Mouse (Mus musculus): ENCODE results near the gene Hint2. TPM values are rescaled to one million over a fixed set of nuclear protein-coding genes. Genes with fewer than 3 reads are reported as not detected.

Gene Hint2
- polyA plus RNA-seq, 1 experiment from 2014 or later = 159 TPM

- H3K27ac ChIP-seq (ENCODE audit: low read depth) = peak overlapping the region; percentile 82
- no peaks in the 10 kb centered on the region for H3K27me3 ChIP-seq (ENCODE audit: insufficient read depth, low read length)
- peak; percentile 59 for DNase-seq
- no peak for TF ChIP-seq CTCF (IDR thresholded peaks at IDR 0.05; ENCODE audit: low read depth)
- peak; percentile 95 for TF ChIP-seq EP300 (IDR thresholded peaks at IDR 0.05; ENCODE audit: low read depth)
- no peaks in the 10 kb centered on the region for H3K36me3 ChIP-seq (replicated peaks; ENCODE audit: insufficient read depth, low read length)
- peak; percentile 98 for ATAC-seq
- no peak overlapping the region for H3K4me3 ChIP-seq (ENCODE audit: low read depth, low read length)
- H3K4me1 ChIP-seq (ENCODE audit: insufficient read depth) = peaks cover 18% of the 10 kb centered on the region
- WGBS (ENCODE audit: insufficient replicate concordance) = 47% methylated on average over 9 of the region's 9 CpGs
- no peaks in the 10 kb centered on the region for H3K9me3 ChIP-seq (ENCODE audit: low read length)
- H3K9ac ChIP-seq (replicated peaks) = peak overlapping the region; percentile 38; the same call in 1 of the 2 replicates
- peak overlapping the region; percentile 36 for H3K4me2 ChIP-seq (ENCODE audit: low read depth, low read length)
Observed at GRCm38 (mm10) chr4:43604751-43605685, 51.2 kb downstream of the Hint2 start.

Small RNA genes lying within 50 kb of the gene (microRNA-seq; reads per million reads assigned to microRNA genes)
- not detected for gene Gm25262

Other genes with a start within 250 kb of the Hint2 start
- gene Fam166b, start 227.3 kb downstream of the Hint2 start, polyA plus RNA-seq (2015; fragmentation: Nextera tagmentation; extraction: Ambion mirVana) = 0.14 TPM in 1 of 2 replicates, not detected in the other
- gene Tesk1, start 214.5 kb downstream of the Hint2 start, polyA plus RNA-seq (2015; fragmentation: Nextera tagmentation; extraction: Ambion mirVana) = 1.2 TPM in 2 replicates
- gene Cd72, start 201.8 kb downstream of the Hint2 start, polyA plus RNA-seq (2015; fragmentation: Nextera tagmentation; extraction: Ambion mirVana) = 9.9 and 10.4 TPM in 2 replicates
- gene Sit1, start 172.7 kb downstream of the Hint2 start, polyA plus RNA-seq (2015; fragmentation: Nextera tagmentation; extraction: Ambion mirVana) = 0.53 and 0.94 TPM in 2 replicates
- gene Ccdc107, start 163.6 kb downstream of the Hint2 start, polyA plus RNA-seq (2015; fragmentation: Nextera tagmentation; extraction: Ambion mirVana) = 41.1 and 46.0 TPM in 2 replicates
- 14.2 and 15.2 TPM in 2 replicates for gene Arhgef39, start 156.8 kb downstream of the Hint2 start, polyA plus RNA-seq (2015; fragmentation: Nextera tagmentation; extraction: Ambion mirVana)
- gene Car9, start 149.5 kb downstream of the Hint2 start, polyA plus RNA-seq (2015; fragmentation: Nextera tagmentation; extraction: Ambion mirVana) = 0.95 and 1.1 TPM in 2 replicates
- 17.3 and 58.9 TPM in 2 replicates for gene Tpm2, start 132.7 kb downstream of the Hint2 start, polyA plus RNA-seq (2015; fragmentation: Nextera tagmentation; extraction: Ambion mirVana)
- gene Creb3, start 94.1 kb downstream of the Hint2 start, polyA plus RNA-seq (2015; fragmentation: Nextera tagmentation; extraction: Ambion mirVana) = 36.2 and 41.2 TPM in 2 replicates
- 30.0 and 34.2 TPM in 2 replicates for gene Tln1, start 93.8 kb downstream of the Hint2 start, polyA plus RNA-seq (2015; fragmentation: Nextera tagmentation; extraction: Ambion mirVana)
- gene Rgp1, start 77.8 kb downstream of the Hint2 start, polyA plus RNA-seq (2015; fragmentation: Nextera tagmentation; extraction: Ambion mirVana) = 6.3 and 7.3 TPM in 2 replicates
- gene Gba2, start 77.6 kb downstream of the Hint2 start, polyA plus RNA-seq (2015; fragmentation: Nextera tagmentation; extraction: Ambion mirVana) = 7.3 and 8.4 TPM in 2 replicates
- gene Msmp, start 72.0 kb downstream of the Hint2 start, polyA plus RNA-seq (2015; fragmentation: Nextera tagmentation; extraction: Ambion mirVana) = 0.96 TPM in 1 of 2 replicates, not detected in the other
- gene Npr2, start 24.5 kb downstream of the Hint2 start, polyA plus RNA-seq (2015; fragmentation: Nextera tagmentation; extraction: Ambion mirVana) = 0.54 and 0.82 TPM in 2 replicates
- gene Spag8, start 2.9 kb downstream of the Hint2 start, polyA plus RNA-seq (2015; fragmentation: Nextera tagmentation; extraction: Ambion mirVana) = not detected in 2 replicates
- 0.29 and 0.33 TPM in 2 replicates for gene Tmem8b, start 12.5 kb upstream of the Hint2 start, polyA plus RNA-seq (2015; fragmentation: Nextera tagmentation; extraction: Ambion mirVana)
- 1.7 and 1.8 TPM in 2 replicates for gene Fam221b, start 12.7 kb upstream of the Hint2 start, polyA plus RNA-seq (2015; fragmentation: Nextera tagmentation; extraction: Ambion mirVana)
- not detected in 2 replicates for gene Olfr70, start 44.3 kb upstream of the Hint2 start, polyA plus RNA-seq (2015; fragmentation: Nextera tagmentation; extraction: Ambion mirVana)
- not detected in 2 replicates for gene Olfr71, start 53.8 kb upstream of the Hint2 start, polyA plus RNA-seq (2015; fragmentation: Nextera tagmentation; extraction: Ambion mirVana)
- gene Hrct1, start 70.7 kb upstream of the Hint2 start, polyA plus RNA-seq (2015; fragmentation: Nextera tagmentation; extraction: Ambion mirVana) = 0.40 and 0.50 TPM in 2 replicates
- 0.07 and 0.13 TPM in 2 replicates for gene Spaar, start 73.6 kb upstream of the Hint2 start, polyA plus RNA-seq (2015; fragmentation: Nextera tagmentation; extraction: Ambion mirVana)
- gene Olfr159, start 114.5 kb upstream of the Hint2 start, polyA plus RNA-seq (2015; fragmentation: Nextera tagmentation; extraction: Ambion mirVana) = not detected in 2 replicates
- gene Olfr156, start 167.4 kb upstream of the Hint2 start, polyA plus RNA-seq (2015; fragmentation: Nextera tagmentation; extraction: Ambion mirVana) = not detected in 2 replicates
- not detected in 2 replicates for gene Olfr157, start 183.7 kb upstream of the Hint2 start, polyA plus RNA-seq (2015; fragmentation: Nextera tagmentation; extraction: Ambion mirVana)
- gene Olfr155, start 195.1 kb upstream of the Hint2 start, polyA plus RNA-seq (2015; fragmentation: Nextera tagmentation; extraction: Ambion mirVana) = not detected in 2 replicates
- 1.8 and 2.3 TPM in 2 replicates for gene Reck, start 219.1 kb upstream of the Hint2 start, polyA plus RNA-seq (2015; fragmentation: Nextera tagmentation; extraction: Ambion mirVana)

All from liver, postnatal 0 days (tissue).